18 mouse cellular contexts compared by ENCODE assay signal in the genomic region with DNA sequence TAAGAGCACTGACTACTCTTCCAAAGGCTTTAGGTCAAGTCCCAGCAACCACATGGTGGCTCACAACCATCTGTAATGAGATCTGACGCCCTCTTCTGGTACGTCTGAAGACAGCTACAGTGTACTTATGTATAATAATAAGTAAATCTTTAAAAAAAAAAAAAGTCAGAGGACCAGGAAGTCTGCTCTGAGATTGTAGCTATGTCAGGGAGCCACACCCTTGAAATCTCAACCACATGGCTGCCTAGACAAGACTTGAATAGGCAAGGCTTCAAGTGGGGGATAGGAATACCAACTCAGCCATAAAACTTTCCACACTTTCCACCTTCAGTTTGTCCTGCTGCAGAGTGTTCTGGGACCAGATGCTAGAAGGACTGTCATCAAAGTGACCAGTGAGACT. TPM values are rescaled to one million over a fixed set of nuclear protein-coding genes. Genes with fewer than 3 reads are reported as not detected.
A peak's percentile ranks its signal among the peaks of the same experiment; 100 is the strongest.
DNase-seq lines count a peak whose midpoint lies in the region; ATAC-seq and TF ChIP-seq lines count a peak whose summit lies in the region.
"Not testable (repeated sequence)": the region's sequence is repeated elsewhere in the genome, so short reads cannot be mapped to it uniquely, and the experiment has no call there.
"Had no signal": no experiment of that assay in that cellular context is flagged by ENCODE, and none has a peak within 500 bp of the region (broad histone marks: within the 10 kb centered on the region; RNA-seq: fewer than 3 reads in every experiment).

No protein-coding gene starts in this region.

- in situ Hi-C loops in ES-E14 (cut with MboI; ENCODE audit: low sequenced_read_pairs in 2 of 2, unreplicated experiment in 2 of 2) = not testable (repeated sequence)

- not testable (repeated sequence) for H3K79me2 ChIP-seq in MEL (ENCODE audit: control insufficient read depth, insufficient read depth, low read length, poor library complexity)

- TF ChIP-seq CTCF in MEL (IDR thresholded peaks at IDR 0.05 in 2 of 3, conservative IDR thresholded peaks at IDR 0.05 in 1 of 3; ENCODE audit: control insufficient read depth in 1 of 3, insufficient read depth in 1 of 3, low read depth in 2 of 3, low read length in 3 of 3, poor library complexity in 1 of 3, severe bottlenecking in 1 of 3) = peak in 2 of 3 experiments; percentile 2 to 6; a peak in 1 of 6 replicates
- TF ChIP-seq CTCF in intestine, postnatal 0 days (IDR thresholded peaks at IDR 0.05; ENCODE audit: low read depth) = 0 out of 2 replicates have a peak, but pooled peaks have one; percentile 17
- peak; percentile 6; the same call in 1 of the 2 replicates for TF ChIP-seq CTCF in midbrain, postnatal 0 days (IDR thresholded peaks at IDR 0.05)

- H3K27me3 ChIP-seq in MEL (ENCODE audit: control insufficient read depth in 1 of 2, insufficient read depth in 2 of 2, low read length in 2 of 2); intestine, postnatal 0 days (replicated peaks; ENCODE audit: control insufficient read depth, insufficient read depth, low read length); midbrain, postnatal 0 days (ENCODE audit: insufficient read depth, low read length): not testable (repeated sequence)

- 69% methylated on average over 2 of the region's 2 CpGs for WGBS in intestine, postnatal 0 days
- WGBS in midbrain, postnatal 0 days = 66% methylated on average over 2 of the region's 2 CpGs

- ATAC-seq in intestine, postnatal 0 days; midbrain, postnatal 0 days (ENCODE audit: low FRiP score): not testable (repeated sequence)
- ATAC-seq in megakaryocyte-erythroid progenitor cell, adult 5-6 weeks (replicated peaks; ENCODE audit: low FRiP score, low TSS enrichment, poor library complexity, severe bottlenecking) = peak; percentile 44; the same call in 1 of the 2 replicates

- H3K36me3 ChIP-seq in ES-E14 (ENCODE audit: control insufficient read depth, insufficient read depth, low read length, poor library complexity, severe bottlenecking); MEL (ENCODE audit: control insufficient read depth in 1 of 2, insufficient read depth in 2 of 2, low read length in 2 of 2); intestine, postnatal 0 days (ENCODE audit: control insufficient read depth, insufficient read depth); midbrain, postnatal 0 days (ENCODE audit: insufficient read depth, low read length): not testable (repeated sequence)

- not testable (repeated sequence) for H3K4me1 ChIP-seq in ES-E14 (ENCODE audit: control insufficient read depth in 2 of 2, insufficient read depth in 2 of 2, low read length in 2 of 2, poor library complexity in 1 of 2); MEL (ENCODE audit: control insufficient read depth in 1 of 2, insufficient read depth in 2 of 2, low read length in 2 of 2); intestine, postnatal 0 days (replicated peaks; ENCODE audit: control insufficient read depth, insufficient read depth, low read length); midbrain, postnatal 0 days (ENCODE audit: insufficient read depth, low read length)

- H3K9ac ChIP-seq in ES-E14 (ENCODE audit: insufficient read depth, low read depth, low read length, poor library complexity, severe bottlenecking); MEL (ENCODE audit: control insufficient read depth, low read depth, low read length, poor library complexity, severe bottlenecking); intestine, postnatal 0 days (ENCODE audit: low read depth, low read length); midbrain, postnatal 0 days (replicated peaks; ENCODE audit: low read length, poor library complexity, severe bottlenecking): not testable (repeated sequence)

- TF ChIP-seq POLR2A in MEL (IDR thresholded peaks at IDR 0.05; ENCODE audit: control insufficient read depth in 1 of 2, insufficient read depth in 1 of 2, low read depth in 1 of 2, low read length in 2 of 2, poor library complexity in 1 of 2) = not testable (repeated sequence)

- DNase-seq in CD4-positive, CD25-positive, alpha-beta regulatory T cell, adult 2 months (ENCODE audit: low read depth, low spot score) = peak; percentile 4
- DNase-seq in ES-E14 (ENCODE audit: low read depth, low spot score); midbrain, postnatal 0 days (ENCODE audit: low spot score): not testable (repeated sequence)
- peak; percentile 41 for DNase-seq in MEL (ENCODE audit: low read depth, low spot score)
- DNase-seq in heart, adult 11 months = peak; percentile 53

- H3K9me3 ChIP-seq in ES-E14 (ENCODE audit: control insufficient read depth, insufficient read depth, low read depth, low read length); MEL (replicated peaks; ENCODE audit: insufficient read depth, low read length); intestine, postnatal 0 days (ENCODE audit: control insufficient read depth); midbrain, postnatal 0 days (ENCODE audit: low read length): not testable (repeated sequence)

- H3K27ac ChIP-seq in ES-E14 (ENCODE audit: insufficient read depth, low read depth, low read length, poor library complexity, severe bottlenecking); MEL (ENCODE audit: control insufficient read depth, low read depth, low read length); intestine, postnatal 0 days (ENCODE audit: low read depth, low read length); midbrain, postnatal 0 days (ENCODE audit: low read depth, low read length): not testable (repeated sequence)

- not testable (repeated sequence) for TF ChIP-seq EP300 in MEL (IDR thresholded peaks at IDR 0.05; ENCODE audit: low read depth in 1 of 2, low read length in 2 of 2)

- H3K4me2 ChIP-seq in intestine, postnatal 0 days (replicated peaks; ENCODE audit: low read depth); midbrain, postnatal 0 days (ENCODE audit: low read depth, low read length, poor library complexity, severe bottlenecking): not testable (repeated sequence)

- TF ChIP-seq RAD21 in MEL (IDR thresholded peaks at IDR 0.05; ENCODE audit: low read depth, low read length) = not testable (repeated sequence)

- not testable (repeated sequence) for H3K4me3 ChIP-seq in ES-E14 (ENCODE audit: insufficient read depth in 1 of 2, low read depth in 1 of 2, low read length in 2 of 2, poor library complexity in 1 of 2, severe bottlenecking in 1 of 2); MEL (ENCODE audit: control insufficient read depth in 1 of 2, insufficient read depth in 1 of 2, low read depth in 2 of 2, low read length in 2 of 2); intestine, postnatal 0 days (ENCODE audit: low read depth, low read length); midbrain, postnatal 0 days (ENCODE audit: low read depth, low read length)

TF ChIP-seq in ES-E14, 5 proteins besides CTCF, POLR2A, EP300 and RAD21:
- peak; percentile 51; the same call in 1 of the 2 replicates for TF ChIP-seq ZNF384 (IDR thresholded peaks at IDR 0.05; ENCODE audit: low read depth, low read length)

TF ChIP-seq in MEL, 35 proteins besides CTCF, POLR2A, EP300 and RAD21:
- TF ChIP-seq RCOR1 (IDR thresholded peaks at IDR 0.05; ENCODE audit: low read depth, low read length) (peak; percentile 73), ZNF384 (IDR thresholded peaks at IDR 0.05; ENCODE audit: low read depth, low read length) (peak; percentile 72)

RNA-seq across cellular contexts. Expression of a gene that starts 18.2 kb away (rescaled TPM):
- total RNA-seq in ES-E14 (2012; rRNA removed) = 38.9 and 40.0 TPM in 2 replicates
- total RNA-seq in MEL (2012; rRNA removed) = 23.2 and 25.6 TPM in 2 replicates
- polyA plus RNA-seq in MEL (2012; ENCODE audit: insufficient read depth in 1 of 2, insufficient read length in 2 of 2, low read depth in 1 of 2, low replicate concordance in 2 of 2, missing spikeins in 1 of 2) = 10 to 100 TPM; 16.6 to 57.2 TPM
- 16.8 and 19.0 TPM in 2 replicates for polyA plus RNA-seq in intestine, postnatal 0 days (2015; fragmentation: Nextera tagmentation; extraction: Ambion mirVana)
- total RNA-seq in megakaryocyte-erythroid progenitor cell, adult 5-6 weeks (2014; fragmentation: Nextera tagmentation) = 34.2 and 37.9 TPM in 2 replicates
- total RNA-seq in megakaryocyte-erythroid progenitor cell, adult 5-6 weeks (2017) = 62.2 and 78.4 TPM in 2 replicates
- total RNA-seq in midbrain, postnatal 0 days (2014; rRNA removed) = 33.3 and 54.8 TPM in 2 replicates
- 23.3 and 31.3 TPM in 2 replicates for polyA plus RNA-seq in midbrain, postnatal 0 days (2015; fragmentation: Nextera tagmentation; extraction: Ambion mirVana)

RNA-seq across cellular contexts. Expression of a gene that starts 18.3 kb away (rescaled TPM):
- total RNA-seq in ES-E14 (2012; rRNA removed) = 0.16 and 0.31 TPM in 2 replicates
- total RNA-seq in MEL (2012; rRNA removed) = not detected in 2 replicates
- under 1 TPM in 1 of 2 experiments, not detected in 1; 0.03 TPM for polyA plus RNA-seq in MEL (2012; ENCODE audit: insufficient read depth in 1 of 2, insufficient read length in 2 of 2, low read depth in 1 of 2, low replicate concordance in 2 of 2, missing spikeins in 1 of 2)
- 0.07 TPM in 1 of 2 replicates, not detected in the other for polyA plus RNA-seq in intestine, postnatal 0 days (2015; fragmentation: Nextera tagmentation; extraction: Ambion mirVana)
- total RNA-seq in megakaryocyte-erythroid progenitor cell, adult 5-6 weeks (2014; fragmentation: Nextera tagmentation) = not detected in 2 replicates
- 0.52 and 0.72 TPM in 2 replicates for total RNA-seq in megakaryocyte-erythroid progenitor cell, adult 5-6 weeks (2017)
- total RNA-seq in midbrain, postnatal 0 days (2014; rRNA removed) = 0.28 TPM in 1 of 2 replicates, not detected in the other
- 0.22 and 0.30 TPM in 2 replicates for polyA plus RNA-seq in midbrain, postnatal 0 days (2015; fragmentation: Nextera tagmentation; extraction: Ambion mirVana)
- total RNA-seq: adrenal gland, adult 18-20 months; adrenal gland, adult 2 months; adrenal gland, adult 8-10 months; adrenal gland, postnatal 10 days; adrenal gland, postnatal 14 days; adrenal gland, postnatal 25 days; adrenal gland, postnatal 36 days; CH12.LX had no signal
- polyA plus RNA-seq: activated CD4-positive, CD25-positive, alpha-beta regulatory T cell, adult 4 months; CD4-positive, CD25-positive, alpha-beta regulatory T cell, adult 4 months; G1E had no signal
